Mouse (Mus musculus): Measurements from ENCODE around the gene Casc3.
A peak's percentile ranks its signal among the peaks of the same experiment; 100 is the strongest.

DNA sequence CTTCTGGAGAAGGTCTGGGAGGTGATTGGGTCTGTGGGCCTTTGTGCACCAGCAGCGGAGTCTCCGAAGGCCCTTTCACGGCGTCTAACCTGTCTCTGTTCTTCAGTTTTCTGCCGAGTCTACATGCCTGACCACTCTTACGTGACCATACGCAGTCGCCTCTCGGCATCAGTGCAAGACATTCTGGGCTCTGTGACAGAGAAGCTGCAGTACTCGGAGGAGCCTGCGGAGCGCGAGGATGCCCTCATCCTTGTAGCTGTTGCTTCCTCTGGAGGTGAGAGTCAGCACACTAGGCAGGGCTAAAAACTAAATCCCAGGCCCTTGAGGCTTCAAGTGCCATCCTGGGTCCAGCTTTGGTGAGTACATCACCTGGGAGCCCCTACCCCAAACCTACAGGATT is 41.3 kb downstream of the Casc3 start:
- TF ChIP-seq CTCF (IDR thresholded peaks at IDR 0.05) = peak; percentile 26
- TF ChIP-seq EP300 (IDR thresholded peaks at IDR 0.05) = no peak

Data from lung, postnatal 0 days (tissue).